Mouse (Mus musculus): ENCODE results near the gene Tspan13. TPM values are rescaled to one million over a fixed set of nuclear protein-coding genes. Genes with fewer than 3 reads are reported as not detected.
A peak's percentile ranks its signal among the peaks of the same experiment; 100 is the strongest.

The Tspan13 gene
- polyA plus RNA-seq, 1 experiment from 2014 or later: 378 TPM

DNA sequence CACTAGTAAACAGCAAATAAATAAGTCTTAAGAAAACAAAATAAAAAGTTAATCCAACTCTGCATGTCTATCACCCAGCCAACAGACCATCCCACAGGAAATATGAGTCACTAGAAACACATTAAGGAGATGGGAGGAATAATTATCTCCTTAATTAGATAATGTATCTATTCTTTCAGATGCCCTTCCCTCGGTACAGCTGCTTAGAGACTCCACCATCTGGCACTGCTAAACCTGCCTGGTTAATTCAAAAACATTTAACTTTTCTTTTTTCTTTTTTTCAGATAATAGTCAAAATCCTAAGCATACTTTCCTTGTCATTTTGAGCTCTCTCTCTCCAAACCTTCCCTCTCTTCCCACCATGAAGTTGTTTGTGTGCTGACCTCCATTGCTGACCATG lies 23.6 kb upstream of the Tspan13 start:
- Histone ChIP-seq H3K9me3 (ENCODE audit: control insufficient read depth, low read length) (no peaks in the 10 kb centered on the region), H3K4me3 (ENCODE audit: low read length) (no peak overlapping the region), H3K36me3 (ENCODE audit: control insufficient read depth, insufficient read depth, low read length) (no peaks in the 10 kb centered on the region), H3K4me1 (ENCODE audit: control insufficient read depth, insufficient read depth, low read depth, low read length) (no peaks in the 10 kb centered on the region), H3K27ac (ENCODE audit: low read depth, low read length) (no peak overlapping the region), H3K4me2 (ENCODE audit: low read length) (no peak overlapping the region), H3K27me3 (replicated peaks; ENCODE audit: control insufficient read depth, insufficient read depth, low read length) (no peaks in the 10 kb centered on the region), H3K9ac (ENCODE audit: low read depth, low read length) (no peak overlapping the region)
- 56% methylated on average over 1 of the region's 1 CpGs for WGBS
- ATAC-seq: no peak

DNA sequence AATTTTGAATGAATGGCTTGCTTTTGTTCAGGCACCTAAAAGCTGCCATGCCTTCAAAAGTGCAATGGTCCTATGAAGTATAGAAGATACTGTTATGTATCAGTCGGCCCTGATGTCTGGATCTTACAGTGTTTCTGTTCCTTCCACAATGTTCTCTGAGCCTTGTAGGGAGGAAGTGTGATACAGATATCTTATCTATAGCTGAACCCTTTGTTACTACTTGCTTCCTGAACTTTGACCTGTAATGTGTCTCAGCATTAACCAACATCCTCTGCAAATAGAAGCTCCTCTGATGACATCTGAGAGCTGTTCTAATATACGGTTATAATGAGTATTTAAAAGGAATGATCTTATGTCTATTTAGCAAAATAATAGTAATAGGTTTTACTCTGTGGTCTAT lies 15.4 kb upstream of the Tspan13 start:
- Histone ChIP-seq H3K27me3 (replicated peaks; ENCODE audit: control insufficient read depth, insufficient read depth, low read length) (no peaks in the 10 kb centered on the region), H3K36me3 (ENCODE audit: control insufficient read depth, insufficient read depth, low read length) (no peaks in the 10 kb centered on the region), H3K4me2 (ENCODE audit: low read length) (no peak overlapping the region), H3K4me1 (ENCODE audit: control insufficient read depth, insufficient read depth, low read depth, low read length) (no peaks in the 10 kb centered on the region), H3K9me3 (ENCODE audit: control insufficient read depth, low read length) (no peaks in the 10 kb centered on the region), H3K27ac (ENCODE audit: low read depth, low read length) (no peak overlapping the region), H3K4me3 (ENCODE audit: low read length) (no peak overlapping the region), H3K9ac (ENCODE audit: low read depth, low read length) (no peak overlapping the region)
- no peak for ATAC-seq
- 90% methylated on average over 2 of the region's 2 CpGs for WGBS

DNA sequence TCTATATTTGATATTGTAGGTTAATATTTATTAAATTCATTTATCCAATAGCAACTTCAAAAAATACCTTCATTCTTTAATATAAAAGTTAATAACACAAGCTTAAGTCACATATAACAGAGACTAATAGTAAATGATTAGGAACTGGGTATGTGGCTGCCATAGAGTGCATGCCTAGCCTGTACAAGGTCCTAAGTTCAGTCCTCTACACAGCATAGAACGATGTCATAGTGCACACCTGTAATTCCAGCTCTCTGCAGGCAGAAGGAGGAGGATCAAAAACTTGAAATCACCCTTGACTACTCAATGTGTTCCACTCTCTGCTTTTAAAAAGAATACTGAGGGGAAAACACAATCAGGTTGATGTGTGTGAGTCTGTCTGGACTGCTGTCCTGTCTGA lies 8.0 kb upstream of the Tspan13 start:
- no peak overlapping the region for H3K27ac ChIP-seq (ENCODE audit: low read depth, low read length)
- 88% methylated on average over 1 of the region's 1 CpGs for WGBS
- H3K4me3 ChIP-seq (ENCODE audit: low read length): no peak overlapping the region
- H3K27me3 ChIP-seq (replicated peaks; ENCODE audit: control insufficient read depth, insufficient read depth, low read length): no peaks in the 10 kb centered on the region
- no peak overlapping the region for H3K4me2 ChIP-seq (ENCODE audit: low read length)
- no peak overlapping the region for H3K9ac ChIP-seq (ENCODE audit: low read depth, low read length)
- no peaks in the 10 kb centered on the region for H3K4me1 ChIP-seq (ENCODE audit: control insufficient read depth, insufficient read depth, low read depth, low read length)
- no peaks in the 10 kb centered on the region for H3K36me3 ChIP-seq (ENCODE audit: control insufficient read depth, insufficient read depth, low read length)
- no peak for ATAC-seq
- H3K9me3 ChIP-seq (ENCODE audit: control insufficient read depth, low read length): no peaks in the 10 kb centered on the region

DNA sequence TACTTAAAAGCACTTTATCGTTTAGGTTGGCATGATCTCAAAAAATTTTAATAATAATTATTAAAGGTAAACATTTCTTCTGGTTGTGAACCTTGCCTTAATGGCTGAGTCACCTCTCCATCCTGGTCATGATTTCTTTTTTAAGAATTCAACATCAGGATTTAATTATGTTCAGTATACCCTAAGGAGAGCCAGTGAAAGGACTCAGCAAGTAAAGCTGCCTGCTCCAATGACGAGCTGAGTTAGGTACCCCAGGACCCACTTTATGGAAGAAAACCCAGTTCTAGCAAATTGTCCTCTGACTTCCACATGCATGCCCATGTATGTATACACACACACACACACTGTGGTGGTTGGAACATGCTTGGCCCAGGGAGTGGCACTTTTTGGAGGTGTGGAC lies 5.3 kb upstream of the Tspan13 start:
- ATAC-seq: no peak
- H3K4me2 ChIP-seq (ENCODE audit: low read length): no peak overlapping the region
- no peaks in the 10 kb centered on the region for H3K27me3 ChIP-seq (replicated peaks; ENCODE audit: control insufficient read depth, insufficient read depth, low read length)
- H3K4me1 ChIP-seq (ENCODE audit: control insufficient read depth, insufficient read depth, low read depth, low read length): no peaks in the 10 kb centered on the region
- WGBS: 82% methylated on average over 2 of the region's 2 CpGs
- no peaks in the 10 kb centered on the region for H3K9me3 ChIP-seq (ENCODE audit: control insufficient read depth, low read length)
- H3K9ac ChIP-seq (ENCODE audit: low read depth, low read length): no peak overlapping the region
- H3K36me3 ChIP-seq (ENCODE audit: control insufficient read depth, insufficient read depth, low read length): no peaks in the 10 kb centered on the region
- H3K27ac ChIP-seq (ENCODE audit: low read depth, low read length): no peak overlapping the region
- H3K4me3 ChIP-seq (ENCODE audit: low read length): no peak overlapping the region

DNA sequence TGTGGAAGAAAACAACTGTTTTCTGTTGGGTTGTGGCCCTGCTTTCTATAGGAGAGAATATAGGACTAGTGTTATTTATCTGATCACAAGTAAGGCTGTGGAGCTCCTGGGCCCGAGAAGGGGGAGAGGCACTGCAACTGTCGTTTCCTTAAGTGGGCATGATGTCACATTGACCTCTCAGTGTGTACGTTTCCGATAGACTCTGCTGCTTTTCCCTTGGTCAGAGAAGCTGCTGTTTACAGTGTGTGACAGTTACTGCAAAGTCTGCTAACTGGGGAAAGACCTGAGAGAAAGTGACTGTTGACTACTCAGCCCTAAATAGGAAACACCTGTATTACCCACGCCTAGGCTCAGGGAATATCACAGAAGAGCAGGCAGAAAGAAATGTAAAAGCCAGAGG lies 3.9 kb upstream of the Tspan13 start:
- Histone ChIP-seq H3K4me1 (ENCODE audit: control insufficient read depth, insufficient read depth, low read depth, low read length) (no peaks in the 10 kb centered on the region), H3K36me3 (ENCODE audit: control insufficient read depth, insufficient read depth, low read length) (no peaks in the 10 kb centered on the region), H3K4me3 (ENCODE audit: low read length) (no peak overlapping the region), H3K9me3 (ENCODE audit: control insufficient read depth, low read length) (no peaks in the 10 kb centered on the region), H3K27ac (ENCODE audit: low read depth, low read length) (no peak overlapping the region), H3K27me3 (replicated peaks; ENCODE audit: control insufficient read depth, insufficient read depth, low read length) (no peaks in the 10 kb centered on the region), H3K9ac (ENCODE audit: low read depth, low read length) (no peak overlapping the region), H3K4me2 (ENCODE audit: low read length) (no peak overlapping the region)
- no peak for ATAC-seq
- 55% methylated on average over 5 of the region's 5 CpGs for WGBS

DNA sequence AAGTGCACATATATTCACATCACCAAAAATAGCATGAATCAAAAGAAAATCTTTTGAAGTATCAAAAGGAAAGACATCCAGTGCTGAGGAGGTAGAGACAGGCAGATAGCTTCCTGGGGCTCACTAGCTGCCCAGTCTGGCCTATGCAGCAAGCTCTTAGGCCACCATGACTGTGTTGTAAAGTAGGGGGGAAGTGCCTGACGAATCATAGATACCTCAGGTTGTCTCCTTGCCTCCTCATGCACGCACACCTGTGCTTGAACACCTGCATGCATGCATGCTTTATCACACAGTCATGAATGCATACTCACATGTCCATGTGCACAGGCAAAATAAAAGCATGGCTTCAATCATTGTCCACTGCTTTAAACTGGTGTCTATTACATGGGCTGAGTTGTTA lies 2.4 kb upstream of the Tspan13 start:
- WGBS: 89% methylated on average over 2 of the region's 2 CpGs
- Histone ChIP-seq H3K9ac (ENCODE audit: low read depth, low read length) (no peak overlapping the region), H3K27ac (ENCODE audit: low read depth, low read length) (no peak overlapping the region), H3K36me3 (ENCODE audit: control insufficient read depth, insufficient read depth, low read length) (no peaks in the 10 kb centered on the region), H3K27me3 (replicated peaks; ENCODE audit: control insufficient read depth, insufficient read depth, low read length) (no peaks in the 10 kb centered on the region), H3K4me2 (ENCODE audit: low read length) (no peak overlapping the region), H3K4me1 (ENCODE audit: control insufficient read depth, insufficient read depth, low read depth, low read length) (peaks cover 3% of the 10 kb centered on the region), H3K4me3 (ENCODE audit: low read length) (no peak overlapping the region), H3K9me3 (ENCODE audit: control insufficient read depth, low read length) (no peaks in the 10 kb centered on the region)
- no peak for ATAC-seq

DNA sequence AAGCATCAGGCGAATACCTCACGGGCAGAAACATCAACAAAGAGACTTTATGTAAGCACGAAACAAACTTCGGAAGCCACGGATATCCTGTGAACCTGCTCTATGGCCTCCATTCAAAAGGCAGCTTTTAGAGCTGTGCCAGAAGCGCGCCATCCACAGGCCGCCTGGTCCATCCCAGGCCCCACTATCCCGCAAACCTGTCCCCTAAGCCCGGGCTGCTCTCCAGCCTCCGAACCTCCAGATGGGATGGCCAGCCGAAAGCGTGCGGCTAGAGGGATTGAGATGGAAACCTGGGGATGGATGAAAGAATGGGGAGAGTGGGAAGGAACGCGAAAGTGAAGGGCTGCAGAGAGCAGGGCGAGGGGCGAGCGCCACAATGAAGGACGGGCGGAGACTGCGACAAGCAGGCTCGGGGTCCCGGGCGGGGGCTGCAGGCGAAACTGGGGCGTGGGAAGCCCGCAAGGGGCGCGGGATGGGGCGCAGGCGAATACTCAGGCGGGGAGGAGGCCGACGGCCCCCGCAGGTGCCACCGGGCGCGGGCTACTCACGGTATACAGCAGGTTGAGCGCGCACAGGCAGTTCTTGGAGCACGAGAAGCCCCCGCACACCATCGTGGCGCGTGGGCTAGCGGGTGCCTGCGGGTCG lies 475 bp downstream of the Tspan13 start:
- peak overlapping the region; percentile 63 for H3K4me3 ChIP-seq (ENCODE audit: low read length)
- H3K27me3 ChIP-seq (replicated peaks; ENCODE audit: control insufficient read depth, insufficient read depth, low read length): no peaks in the 10 kb centered on the region
- peaks cover 10% of the 10 kb centered on the region for H3K4me1 ChIP-seq (ENCODE audit: control insufficient read depth, insufficient read depth, low read depth, low read length)
- H3K4me2 ChIP-seq (ENCODE audit: low read length): peak overlapping the region; percentile 56
- ATAC-seq: peak; percentile 87
- under 1% methylated on average over 45 of the region's 50 CpGs for WGBS
- H3K9me3 ChIP-seq (ENCODE audit: control insufficient read depth, low read length): no peaks in the 10 kb centered on the region
- H3K36me3 ChIP-seq (ENCODE audit: control insufficient read depth, insufficient read depth, low read length): no peaks in the 10 kb centered on the region
- H3K27ac ChIP-seq (ENCODE audit: low read depth, low read length): peak overlapping the region; percentile 88
- peak overlapping the region; percentile 82 for H3K9ac ChIP-seq (ENCODE audit: low read depth, low read length)

DNA sequence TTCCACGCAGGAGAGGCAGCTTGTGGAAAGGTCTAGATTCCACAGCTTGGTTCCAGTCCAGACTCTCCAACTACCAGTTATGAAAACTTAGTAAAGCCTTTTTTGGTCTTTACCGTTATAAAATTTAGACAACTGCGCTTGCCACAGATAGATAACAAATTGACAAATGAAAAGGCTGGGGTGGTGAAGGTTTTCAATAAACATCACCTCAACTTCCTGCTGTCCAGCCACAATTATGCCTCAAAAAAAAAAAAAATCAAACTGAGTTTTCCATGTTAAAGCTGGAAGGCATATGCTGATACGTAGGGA lies 1.1 kb downstream of the Tspan13 start:
- ATAC-seq: no peak
- H3K9me3 ChIP-seq (ENCODE audit: control insufficient read depth, low read length): no peaks in the 10 kb centered on the region
- H3K27ac ChIP-seq (ENCODE audit: low read depth, low read length): no peak overlapping the region; the same call in 1 of the 2 replicates
- H3K4me3 ChIP-seq (ENCODE audit: low read length): peak overlapping the region; percentile 63
- peak overlapping the region; percentile 82 for H3K9ac ChIP-seq (ENCODE audit: low read depth, low read length)
- peaks cover 11% of the 10 kb centered on the region for H3K4me1 ChIP-seq (ENCODE audit: control insufficient read depth, insufficient read depth, low read depth, low read length)
- 26% methylated on average over 4 of the region's 4 CpGs for WGBS
- no peaks in the 10 kb centered on the region for H3K27me3 ChIP-seq (replicated peaks; ENCODE audit: control insufficient read depth, insufficient read depth, low read length)
- H3K4me2 ChIP-seq (ENCODE audit: low read length): peak overlapping the region; percentile 56
- H3K36me3 ChIP-seq (ENCODE audit: control insufficient read depth, insufficient read depth, low read length): 0 out of 2 replicates have a peak, but pooled peaks cover 2% of the 10 kb centered on the region

DNA sequence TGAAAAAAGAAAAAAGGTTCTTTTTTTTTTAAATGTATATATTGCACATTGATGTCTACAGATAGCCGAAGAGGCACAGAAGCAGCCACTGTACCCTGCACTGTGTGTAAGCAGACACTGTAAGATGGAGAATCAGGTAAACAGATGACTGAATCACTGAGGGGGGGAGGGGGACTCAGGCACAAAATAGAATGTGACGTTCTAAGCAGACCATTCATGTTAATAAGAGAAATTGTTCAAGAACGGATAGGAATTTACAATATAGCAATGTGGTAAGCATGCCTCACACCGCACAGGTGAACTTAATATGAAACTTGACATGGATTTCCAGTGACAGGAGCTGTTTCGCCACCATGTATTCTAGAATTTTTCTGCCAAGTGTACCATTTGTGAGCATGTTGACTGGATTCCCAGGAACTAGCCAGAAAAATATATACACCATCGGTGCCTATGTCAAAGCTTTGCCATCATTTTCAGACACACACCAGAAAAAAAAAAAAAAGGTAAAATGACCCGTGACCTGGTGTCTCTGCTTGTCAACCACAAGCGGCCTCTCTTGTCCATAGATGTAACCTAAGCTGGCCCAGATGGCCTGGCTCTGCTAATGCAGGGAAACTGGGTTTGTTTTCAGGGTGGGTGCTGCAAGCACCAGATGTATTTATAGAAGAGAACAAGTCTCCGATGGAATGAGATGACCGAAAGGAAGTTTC lies 1.6 kb downstream of the Tspan13 start:
- Histone ChIP-seq H3K4me2 (ENCODE audit: low read length) (peak overlapping the region; percentile 56), H3K36me3 (ENCODE audit: control insufficient read depth, insufficient read depth, low read length) (0 out of 2 replicates have a peak, but pooled peaks cover 6% of the 10 kb centered on the region), H3K27me3 (replicated peaks; ENCODE audit: control insufficient read depth, insufficient read depth, low read length) (no peaks in the 10 kb centered on the region), H3K9me3 (ENCODE audit: control insufficient read depth, low read length) (no peaks in the 10 kb centered on the region), H3K4me3 (ENCODE audit: low read length) (peak overlapping the region; percentile 63), H3K9ac (ENCODE audit: low read depth, low read length) (peak overlapping the region; percentile 82), H3K27ac (ENCODE audit: low read depth, low read length) (peak overlapping the region; percentile 39; the same call in 1 of the 2 replicates), H3K4me1 (ENCODE audit: control insufficient read depth, insufficient read depth, low read depth, low read length) (peaks cover 11% of the 10 kb centered on the region)
- 39% methylated on average over 10 of the region's 10 CpGs for WGBS
- no peak for ATAC-seq
